Mouse (Mus musculus) liver, embryonic 11.5 days (tissue): Measurements from ENCODE around the gene Zp2. TPM values are rescaled to one million over a fixed set of nuclear protein-coding genes. Genes with fewer than 3 reads are reported as not detected.

Source experiments
- ATAC-seq: fragments of 200-750 bp; cut with Nextera tagmentation; replicated peaks from 2 replicates; pipeline ENCODE4 v1.8.0; 2017; ENCODE audit warnings: moderate number of reproducible peaks, mild to moderate bottlenecking, moderate TSS enrichment, moderate library complexity; ENCODE audit not compliant: low FRiP score
- DNase-seq: peaks from one replicate; pipeline ENCODE4 v3.0.0-alpha.2; 2017; ENCODE audit warnings: low spot score
- H3K27ac ChIP-seq: fragments of 300-500 bp; sonication (generic); 2 replicates; pipeline ENCODE4 v1.5.1; 2014; ENCODE audit warnings: mild to moderate bottlenecking, low read depth, low read length, control low read depth
- H3K27me3 ChIP-seq: fragments of 300-500 bp; sonication (generic); replicated peaks from 2 replicates; pipeline ENCODE4 v1.6.1; 2014; ENCODE audit warnings: low read length, mixed read lengths; ENCODE audit not compliant: control insufficient read depth, insufficient read depth
- H3K36me3 ChIP-seq: fragments of 300-500 bp; sonication (generic); 2 replicates; pipeline ENCODE4 v1.6.1; 2014; ENCODE audit warnings: mild to moderate bottlenecking, low read length, moderate library complexity, mixed read lengths; ENCODE audit not compliant: control insufficient read depth, insufficient read depth
- H3K4me1 ChIP-seq: fragments of 300-500 bp; sonication (generic); replicated peaks from 2 replicates; pipeline ENCODE4 v1.6.1; 2014; ENCODE audit warnings: low read length, mixed read lengths; ENCODE audit not compliant: control insufficient read depth, insufficient read depth
- H3K4me2 ChIP-seq: fragments of 300-500 bp; sonication (generic); 2 replicates; pipeline ENCODE4 v1.6.1; 2014; ENCODE audit warnings: mild to moderate bottlenecking, control low read depth, moderate library complexity
- H3K4me3 ChIP-seq: fragments of 300-500 bp; sonication (generic); 2 replicates; pipeline ENCODE4 v1.5.1; 2014; ENCODE audit warnings: low read depth, low read length, control low read depth
- H3K9ac ChIP-seq: fragments of 300-500 bp; sonication (generic); 2 replicates; pipeline ENCODE4 v1.6.1; 2014; ENCODE audit warnings: low read depth, low read length, control low read depth
- H3K9me3 ChIP-seq: fragments of 300-500 bp; sonication (generic); 2 replicates; pipeline ENCODE4 v1.6.1; 2016; ENCODE audit warnings: low read length, inconsistent platforms, mixed read lengths; ENCODE audit not compliant: control insufficient read depth
- WGBS: fragments of 180-500 bp; shearing (Covaris S2); extraction: QIAGEN DNeasy Blood & Tissue Kit; methylation state at CpG from one replicate; pipeline ENCODE4 v1.1.7; 2014; 5-methylcytosine and 5-hydroxymethylcytosine counted together
- polyA plus RNA-seq: library from polyadenylated mRNA; unstranded; fragments of >200 nt; fragmentation: Nextera tagmentation; extraction: Ambion mirVana; gene quantifications from 2 replicates; pipeline ENCODE4 v1.2.1, GENCODE M21; 2014

Zp2 gene
- polyA plus RNA-seq, 1 experiment from 2014 or later = not detected

- H3K9ac ChIP-seq = no peak overlapping the region
- no peaks in the 10 kb centered on the region for H3K27me3 ChIP-seq
- WGBS = 92% methylated on average over 4 of the region's 4 CpGs
- no peak overlapping the region for H3K4me3 ChIP-seq
- DNase-seq (no peak), ATAC-seq (no peak)
- H3K4me2 ChIP-seq = no peak overlapping the region
- no peaks in the 10 kb centered on the region for H3K36me3 ChIP-seq
- no peak overlapping the region for H3K27ac ChIP-seq
- H3K4me1 ChIP-seq = no peaks in the 10 kb centered on the region
- no peaks in the 10 kb centered on the region for H3K9me3 ChIP-seq
These were observed 21.3 kb downstream of the Zp2 start for GRCm38 (mm10) chr7:120123776-120124175.

DNA sequence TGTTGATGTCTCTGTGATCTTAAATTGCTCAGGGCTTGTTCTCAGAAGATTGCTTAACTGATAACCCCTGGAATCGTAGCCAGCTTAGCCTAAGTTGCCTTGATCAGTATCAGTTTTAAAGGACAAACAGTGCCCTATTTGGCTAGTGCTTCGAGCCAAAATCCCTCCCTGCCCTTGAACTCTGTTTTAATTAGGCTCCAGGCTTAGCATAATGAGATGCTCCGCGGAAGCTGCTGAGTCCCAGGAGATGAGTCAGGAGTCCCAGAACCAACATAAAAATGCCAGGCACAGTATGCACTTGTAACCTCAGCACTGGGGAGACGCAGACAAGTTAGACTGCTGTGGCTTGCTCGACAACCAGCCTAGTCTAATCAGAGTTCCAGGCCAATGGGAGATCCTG, 27.6 kb downstream of the Zp2 start:
- no peak for DNase-seq
- Histone ChIP-seq H3K36me3 (no peaks in the 10 kb centered on the region), H3K27ac (no peak overlapping the region), H3K9ac (no peak overlapping the region), H3K27me3 (no peaks in the 10 kb centered on the region), H3K4me2 (no peak overlapping the region), H3K9me3 (no peaks in the 10 kb centered on the region), H3K4me3 (no peak overlapping the region), H3K4me1 (no peaks in the 10 kb centered on the region)
- WGBS = 55% methylated on average over 6 of the region's 6 CpGs
- ATAC-seq = no peak

DNA sequence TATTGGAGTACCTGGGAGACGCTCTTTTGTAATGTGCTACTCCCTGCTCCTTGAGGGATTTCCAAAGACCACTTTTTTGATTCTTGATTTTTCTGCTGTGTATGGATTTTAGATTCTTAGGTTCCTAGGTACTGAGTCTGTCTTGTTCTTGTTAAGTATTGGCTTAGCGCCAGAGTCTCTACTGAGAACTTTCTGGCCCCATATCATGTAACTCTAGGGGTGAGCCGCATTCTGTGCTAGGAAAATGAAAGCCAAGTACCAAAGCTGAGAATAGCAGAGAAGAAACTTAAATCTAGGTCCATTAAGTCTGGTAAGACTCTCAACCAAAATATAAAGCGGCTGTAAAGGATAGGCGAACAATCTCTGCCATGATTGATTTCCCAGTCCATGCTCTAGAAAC, 28.1 kb downstream of the Zp2 start:
- DNase-seq (no peak), ATAC-seq (no peak)
- no peaks in the 10 kb centered on the region for H3K9me3 ChIP-seq
- no peak overlapping the region for H3K4me2 ChIP-seq
- WGBS = 85% methylated on average over 5 of the region's 5 CpGs
- H3K9ac ChIP-seq = no peak overlapping the region
- no peaks in the 10 kb centered on the region for H3K4me1 ChIP-seq
- no peaks in the 10 kb centered on the region for H3K36me3 ChIP-seq
- no peaks in the 10 kb centered on the region for H3K27me3 ChIP-seq
- H3K27ac ChIP-seq = no peak overlapping the region
- no peak overlapping the region for H3K4me3 ChIP-seq

- H3K27ac ChIP-seq = no peak overlapping the region
- H3K9me3 ChIP-seq = no peaks in the 10 kb centered on the region
- WGBS = 69% methylated on average over 5 of the region's 5 CpGs
- H3K9ac ChIP-seq = no peak overlapping the region
- no peak overlapping the region for H3K4me2 ChIP-seq
- H3K4me3 ChIP-seq = no peak overlapping the region
- no peaks in the 10 kb centered on the region for H3K4me1 ChIP-seq
- ATAC-seq (0 out of 2 replicates have a peak, but pooled peaks have one; percentile 37), DNase-seq (no peak)
- no peaks in the 10 kb centered on the region for H3K27me3 ChIP-seq
- no peaks in the 10 kb centered on the region for H3K36me3 ChIP-seq
These were observed 35.4 kb downstream of the Zp2 start for GRCm38 (mm10) chr7:120109676-120110075.

GRCm38 (mm10) chr7:120106356-120106755, 38.7 kb downstream of the Zp2 start:
- no peak for DNase-seq
- WGBS = 68% methylated on average over 2 of the region's 2 CpGs
- no peak overlapping the region for H3K27ac ChIP-seq

DNA sequence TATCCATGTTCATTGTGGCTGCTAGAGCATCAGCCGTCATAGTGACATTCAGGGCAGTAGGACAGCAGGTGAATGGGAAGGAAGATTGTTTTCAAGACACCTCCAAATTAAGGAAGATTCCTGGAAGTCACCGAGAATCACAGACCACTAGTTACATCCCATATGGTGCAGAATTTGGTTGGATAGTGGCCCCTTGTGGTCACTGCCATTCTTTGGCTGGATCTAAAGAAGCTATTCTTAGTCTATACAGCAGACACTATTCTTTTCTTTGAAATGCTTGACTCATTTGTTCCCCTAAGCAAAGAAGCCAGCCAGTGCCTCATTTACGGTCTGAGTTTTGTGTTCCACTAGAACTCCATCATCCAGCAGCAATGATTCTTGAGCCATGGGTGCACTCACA, 40.1 kb downstream of the Zp2 start:
- Histone ChIP-seq H3K9ac (no peak overlapping the region), H3K4me2 (no peak overlapping the region), H3K4me3 (no peak overlapping the region), H3K4me1 (no peaks in the 10 kb centered on the region; the same call in 1 of the 2 replicates), H3K27ac (no peak overlapping the region), H3K9me3 (no peaks in the 10 kb centered on the region), H3K27me3 (no peaks in the 10 kb centered on the region), H3K36me3 (no peaks in the 10 kb centered on the region)
- ATAC-seq = no peak
- no peak for DNase-seq
- 77% methylated on average over 3 of the region's 3 CpGs for WGBS

More at GRCm38 (mm10) chr7:120106356-120106755, 38.7 kb downstream of the Zp2 start:
- ATAC-seq = no peak
- H3K9me3 ChIP-seq = no peaks in the 10 kb centered on the region
- H3K4me1 ChIP-seq = no peaks in the 10 kb centered on the region; the same call in 1 of the 2 replicates
- no peak overlapping the region for H3K4me2 ChIP-seq
- H3K27me3 ChIP-seq = no peaks in the 10 kb centered on the region
- H3K4me3 ChIP-seq = no peak overlapping the region
- no peak overlapping the region for H3K9ac ChIP-seq
- no peaks in the 10 kb centered on the region for H3K36me3 ChIP-seq

DNA sequence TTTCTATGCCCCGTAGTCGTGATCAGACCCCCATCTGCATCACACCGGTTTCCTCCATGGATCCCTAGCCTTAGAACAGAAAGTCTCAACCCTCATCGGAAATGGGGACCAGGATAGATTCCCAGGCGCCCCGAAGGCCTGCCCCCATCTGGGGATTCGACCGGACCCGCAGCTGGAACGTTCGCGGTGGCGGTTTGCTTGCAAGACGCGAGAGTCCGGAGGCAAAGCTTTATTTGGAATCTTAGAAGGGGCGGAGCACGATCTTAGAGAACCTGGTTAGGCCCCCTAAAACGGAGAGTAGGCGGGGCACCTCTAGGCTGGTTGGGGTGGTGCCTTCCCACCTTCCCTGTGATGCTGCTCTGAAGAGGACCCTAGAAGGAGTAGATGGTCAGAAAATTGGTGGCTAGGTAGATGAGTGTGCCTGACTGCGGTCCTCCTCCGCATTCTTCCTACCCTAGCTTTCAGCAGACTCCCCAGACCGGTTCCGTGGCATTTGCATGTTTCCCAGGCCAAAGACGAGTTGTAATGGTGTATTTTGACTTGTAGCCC, 42.0 kb downstream of the Zp2 start:
- Histone ChIP-seq H3K4me3 (peak overlapping the region; percentile 64), H3K27me3 (no peaks in the 10 kb centered on the region), H3K4me2 (peak overlapping the region; percentile 65), H3K4me1 (no peaks in the 10 kb centered on the region; the same call in 1 of the 2 replicates), H3K36me3 (no peaks in the 10 kb centered on the region), H3K9ac (no peak overlapping the region), H3K9me3 (no peaks in the 10 kb centered on the region), H3K27ac (no peak overlapping the region)
- DNase-seq (peak; percentile 42), ATAC-seq (0 out of 2 replicates have a peak, but pooled peaks have one; percentile 21)
- 7% methylated on average over 25 of the region's 25 CpGs for WGBS

- no peaks in the 10 kb centered on the region; the same call in 1 of the 2 replicates for H3K4me1 ChIP-seq
- H3K9me3 ChIP-seq = no peaks in the 10 kb centered on the region
- peak within 1 kb of the TSS; percentile 44 for H3K9ac ChIP-seq
- peak within 1 kb of the TSS; percentile 65 for H3K4me2 ChIP-seq
- DNase-seq = peak; percentile 86
- H3K4me3 ChIP-seq = peak within 1 kb of the TSS; percentile 64
- WGBS = under 1% methylated on average over 41 of the region's 42 CpGs
- no peak within 1 kb of the TSS for H3K27ac ChIP-seq
- no peaks in the 10 kb centered on the region for H3K27me3 ChIP-seq
- H3K36me3 ChIP-seq = no peaks in the 10 kb centered on the region
- peak; percentile 90 for ATAC-seq
These were observed 42.7 kb downstream of the Zp2 start, which contains the start of gene Tmem159 for GRCm38 (mm10) chr7:120102164-120102972. TSS of gene Tmem159 (plus strand) at chr7:120102353.
